Mouse (Mus musculus) retina, embryonic 14.5 days (tissue): ENCODE results near the gene Cbx8.
A peak's percentile ranks its signal among the peaks of the same experiment; 100 is the strongest.

Experiments
- DNase-seq: peaks from one replicate; pipeline ENCODE4 v3.0.0-alpha.2; 2015; ENCODE audit warnings: low spot score

Cbx8 gene

DNA sequence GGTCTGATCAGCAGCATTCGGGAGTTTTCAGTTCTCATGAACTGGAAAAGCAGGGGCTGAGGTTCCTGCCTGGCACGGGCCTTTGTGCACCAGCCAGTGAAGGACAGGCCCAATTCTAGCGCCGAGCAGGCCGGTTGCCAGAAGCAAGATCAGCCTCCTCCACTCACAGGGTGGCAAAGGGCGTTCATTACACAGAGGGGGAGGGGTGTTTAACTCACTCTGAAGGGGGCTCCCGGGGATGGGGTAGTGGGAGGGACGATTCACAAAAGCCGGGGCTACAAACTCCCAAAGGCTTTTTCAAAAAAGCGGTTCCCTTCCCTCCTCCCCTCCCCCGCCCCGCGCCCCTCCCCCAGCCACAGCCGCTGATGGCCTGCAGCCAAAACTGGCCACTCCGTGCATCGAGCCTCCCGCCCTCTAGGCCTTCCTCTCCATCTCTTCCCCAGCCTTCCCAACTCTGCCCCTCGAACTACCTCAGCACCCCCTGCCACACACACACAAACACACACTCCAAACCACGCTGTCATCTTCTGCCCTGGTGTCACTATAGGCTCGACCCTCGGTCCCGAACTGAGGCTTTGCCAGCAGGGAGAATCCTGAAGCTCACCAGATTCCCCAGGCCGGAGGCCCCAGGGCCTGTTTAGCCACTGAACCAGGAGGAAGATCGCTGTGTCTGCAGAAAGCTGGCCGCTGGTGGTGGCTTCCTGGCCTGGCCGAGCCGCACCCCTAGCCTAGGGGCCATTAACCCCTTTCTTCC, 38.1 kb upstream of the Cbx8 start:
- peak; percentile 51 for DNase-seq

DNA sequence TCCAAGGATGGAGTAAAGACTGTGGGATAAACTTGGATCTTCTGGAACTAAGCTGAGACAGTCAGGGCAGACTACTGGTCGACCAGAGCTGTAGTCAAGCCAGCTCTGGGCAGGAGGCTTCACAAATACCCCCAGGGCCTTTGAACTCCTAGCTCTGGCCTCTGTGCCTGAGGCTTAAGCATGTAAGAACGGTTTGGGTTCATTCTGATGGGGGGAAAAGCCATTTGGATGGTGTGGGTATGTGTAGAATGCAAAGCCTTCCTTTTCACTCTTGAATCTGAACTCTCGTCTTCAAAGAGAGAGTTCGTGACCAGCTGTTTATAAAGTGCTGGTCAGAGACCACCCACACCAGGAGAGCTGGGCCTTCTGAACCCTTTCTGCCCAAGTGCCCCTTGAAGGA, 37.0 kb upstream of the Cbx8 start:
- DNase-seq, result no peak

DNA sequence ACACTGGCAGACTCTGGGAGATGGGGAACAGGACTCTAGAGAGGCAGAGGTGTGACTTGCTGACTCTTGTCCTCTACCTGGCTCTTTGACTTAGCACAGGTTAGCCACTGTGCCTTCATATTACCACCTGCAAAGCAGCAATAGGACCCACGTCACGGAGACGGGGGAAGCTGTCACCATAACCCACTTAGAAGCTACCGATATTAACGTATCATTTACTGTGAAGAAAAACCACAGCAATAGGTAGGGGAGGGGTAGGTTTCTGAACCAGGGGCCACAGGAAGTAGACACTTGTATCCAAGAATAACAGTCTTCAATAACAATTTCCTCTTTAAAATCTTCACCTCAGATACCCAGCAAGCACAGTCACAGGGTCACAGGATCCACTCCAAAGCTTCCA, 35.0 kb upstream of the Cbx8 start:
- no peak for DNase-seq

DNA sequence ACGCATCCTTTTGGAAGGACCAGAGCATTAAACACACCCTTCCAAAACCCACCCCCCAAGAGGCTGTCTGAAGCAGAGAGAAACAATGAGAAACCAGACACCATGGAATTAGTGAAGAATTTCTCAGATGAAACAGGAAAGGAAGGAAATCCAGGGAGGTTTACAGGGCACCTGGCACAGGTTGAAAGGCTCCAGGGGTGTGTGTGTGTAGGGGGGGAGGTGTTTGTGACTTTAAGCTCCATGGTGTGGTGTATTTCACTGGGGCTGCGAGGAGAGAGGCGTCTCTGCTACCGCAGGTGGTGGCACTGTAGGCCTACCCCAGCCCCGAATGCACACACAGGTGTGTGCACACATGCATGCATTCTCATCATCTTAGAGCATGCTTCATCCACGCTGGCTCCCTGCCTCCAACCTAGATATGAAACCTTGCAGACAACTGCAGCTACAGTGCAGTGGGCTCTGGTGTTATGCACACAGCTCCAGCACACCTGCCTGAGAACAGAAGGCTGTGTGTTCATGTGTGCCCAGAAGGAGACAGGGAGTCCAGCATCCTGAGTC, 33.2 kb upstream of the Cbx8 start:
- no peak for DNase-seq

DNA sequence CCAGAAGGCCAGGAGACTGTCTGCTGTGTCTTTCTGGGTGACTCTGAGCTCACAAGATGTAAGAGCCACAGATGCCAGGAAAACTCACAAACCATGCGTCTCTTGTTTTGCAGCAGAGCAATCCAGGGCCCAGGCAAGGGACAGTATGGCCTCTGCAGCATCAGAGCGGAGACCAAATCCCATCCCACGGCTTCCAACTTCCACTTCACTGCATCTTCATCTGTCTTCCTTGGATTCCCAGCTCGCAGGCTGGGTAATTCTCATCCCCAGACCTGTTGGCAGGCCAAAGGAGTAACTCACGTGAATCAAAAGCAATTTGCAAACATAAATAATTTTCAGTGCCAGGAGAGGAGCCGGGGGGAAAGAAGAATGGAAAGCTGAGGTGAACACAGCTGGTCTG, 32.2 kb upstream of the Cbx8 start:
- no peak for DNase-seq

DNA sequence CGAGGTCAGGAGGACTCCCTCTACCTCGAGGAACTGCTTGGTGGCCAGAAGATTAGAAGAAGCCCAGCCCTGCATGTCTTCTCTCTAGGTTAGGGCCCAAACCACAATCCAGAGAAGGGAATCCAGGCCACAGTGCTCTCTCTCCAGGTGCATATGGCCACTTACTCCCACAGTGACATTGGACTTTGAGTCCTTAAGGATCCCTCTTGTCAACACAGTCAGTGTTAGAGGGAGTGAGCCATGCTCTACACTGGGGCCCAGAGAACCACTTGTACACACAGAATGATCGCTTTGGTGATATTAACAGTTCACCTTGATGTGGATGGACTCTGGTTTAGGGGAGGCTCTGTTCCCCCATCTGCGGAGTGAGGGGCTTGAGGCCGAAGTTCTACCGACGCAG, 31.5 kb upstream of the Cbx8 start:
- DNase-seq, result no peak

DNA sequence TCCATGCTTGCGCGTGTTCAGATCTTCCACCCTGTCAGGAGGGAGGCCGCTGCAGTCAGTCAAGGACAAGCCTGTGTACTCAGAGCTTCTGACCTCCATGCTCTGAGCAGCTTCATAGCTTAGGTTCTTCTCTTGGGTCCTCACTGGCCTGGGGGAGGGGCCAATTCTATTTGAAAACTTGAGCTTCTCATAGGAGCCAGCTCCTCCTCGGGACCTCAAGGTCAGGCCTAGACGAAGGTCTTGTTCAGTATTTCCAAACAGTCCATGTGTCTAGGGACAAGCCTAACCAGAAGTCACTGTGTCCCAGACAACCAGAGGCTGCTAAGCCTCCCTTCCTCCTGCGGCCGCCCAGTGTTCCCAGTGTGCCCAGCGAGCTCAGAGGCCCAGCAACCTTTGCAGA, 26.1 kb upstream of the Cbx8 start:
- DNase-seq, result no peak

DNA sequence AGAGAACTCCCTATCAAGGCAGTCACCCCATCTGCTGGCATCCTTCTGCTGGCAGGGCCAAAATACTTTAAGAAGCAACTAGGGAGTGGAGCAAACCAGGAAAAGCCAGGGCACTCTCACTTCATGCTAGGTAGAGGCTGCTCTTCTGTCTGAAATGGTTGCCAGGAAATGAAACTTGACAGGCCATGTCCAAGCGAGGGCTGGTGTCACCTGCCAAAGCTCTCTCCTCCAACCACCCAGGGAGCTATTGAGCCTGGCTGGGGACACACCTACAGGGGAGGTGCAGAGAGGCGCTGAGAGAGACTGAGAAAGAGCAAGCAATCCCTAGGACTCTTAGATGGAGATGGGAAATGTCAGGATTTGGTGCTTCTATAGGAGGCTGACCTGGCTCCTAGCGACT, 18.5 kb upstream of the Cbx8 start:
- no peak for DNase-seq

DNA sequence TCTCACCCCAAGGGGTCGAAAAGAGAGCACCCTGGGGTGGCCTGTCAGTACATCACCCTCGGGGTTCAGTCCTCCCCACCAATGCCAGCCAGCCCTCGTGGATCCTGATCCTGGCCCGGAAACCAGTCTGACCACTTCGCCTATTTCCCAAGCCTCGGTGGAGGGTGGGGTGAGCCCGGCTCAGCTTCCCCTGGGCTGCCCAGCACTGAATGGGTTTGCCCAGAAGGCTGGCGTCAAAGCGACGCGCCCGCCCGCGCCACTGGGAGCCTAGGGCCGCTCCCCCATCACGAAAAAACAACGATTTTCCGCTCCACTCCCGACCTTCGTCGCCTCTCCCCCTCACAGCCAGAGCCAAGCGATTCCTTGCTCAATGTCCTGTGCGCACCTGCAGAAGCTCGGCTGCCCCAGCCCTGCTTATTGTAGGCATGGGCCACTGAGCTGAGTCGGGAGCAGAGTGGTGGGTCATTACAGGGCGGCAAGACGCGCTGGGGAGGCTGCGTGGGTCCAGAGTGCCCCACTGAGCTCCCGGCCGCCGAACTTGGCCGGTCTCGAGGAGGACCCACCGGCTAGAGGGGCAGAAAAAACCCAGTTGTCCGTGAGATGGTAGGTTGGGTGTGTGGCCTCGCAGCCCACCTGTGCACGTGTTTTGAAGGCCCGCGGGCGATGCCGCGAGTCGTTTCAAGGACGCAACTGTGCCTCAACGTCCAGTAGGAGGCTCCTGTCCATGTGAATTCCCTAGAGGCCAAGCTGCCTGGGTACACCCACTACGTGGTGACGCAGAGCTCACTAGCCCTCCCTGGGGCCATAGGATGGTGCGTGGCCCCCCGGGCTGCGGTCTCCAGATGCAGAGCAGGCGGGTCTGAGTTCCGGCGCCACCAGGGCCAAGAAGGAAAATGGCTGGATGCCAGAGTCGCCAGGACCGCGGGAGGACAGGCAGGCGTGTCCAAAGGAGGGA, 17.5 kb upstream of the Cbx8 start:
- DNase-seq, result peak; percentile 57

DNA sequence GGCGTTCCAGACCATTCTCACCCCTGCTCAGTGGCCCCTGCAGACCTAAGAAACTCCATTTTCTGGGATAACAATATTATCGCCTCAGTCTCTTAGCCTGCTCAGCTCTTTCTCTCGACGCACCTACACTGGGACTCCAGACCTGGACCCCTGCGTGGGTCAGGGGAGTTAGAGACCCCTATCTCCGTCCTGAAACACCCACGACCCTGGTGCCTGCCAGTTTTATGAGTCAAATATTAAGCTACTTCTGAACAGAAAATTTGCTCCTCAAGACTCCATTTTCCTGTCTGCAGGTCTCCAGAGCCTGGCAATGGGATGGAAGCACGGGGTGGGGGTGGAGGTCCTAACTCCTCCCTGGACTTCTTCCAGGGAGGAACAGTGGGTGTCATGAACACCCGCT, 16.5 kb upstream of the Cbx8 start:
- no peak for DNase-seq

DNA sequence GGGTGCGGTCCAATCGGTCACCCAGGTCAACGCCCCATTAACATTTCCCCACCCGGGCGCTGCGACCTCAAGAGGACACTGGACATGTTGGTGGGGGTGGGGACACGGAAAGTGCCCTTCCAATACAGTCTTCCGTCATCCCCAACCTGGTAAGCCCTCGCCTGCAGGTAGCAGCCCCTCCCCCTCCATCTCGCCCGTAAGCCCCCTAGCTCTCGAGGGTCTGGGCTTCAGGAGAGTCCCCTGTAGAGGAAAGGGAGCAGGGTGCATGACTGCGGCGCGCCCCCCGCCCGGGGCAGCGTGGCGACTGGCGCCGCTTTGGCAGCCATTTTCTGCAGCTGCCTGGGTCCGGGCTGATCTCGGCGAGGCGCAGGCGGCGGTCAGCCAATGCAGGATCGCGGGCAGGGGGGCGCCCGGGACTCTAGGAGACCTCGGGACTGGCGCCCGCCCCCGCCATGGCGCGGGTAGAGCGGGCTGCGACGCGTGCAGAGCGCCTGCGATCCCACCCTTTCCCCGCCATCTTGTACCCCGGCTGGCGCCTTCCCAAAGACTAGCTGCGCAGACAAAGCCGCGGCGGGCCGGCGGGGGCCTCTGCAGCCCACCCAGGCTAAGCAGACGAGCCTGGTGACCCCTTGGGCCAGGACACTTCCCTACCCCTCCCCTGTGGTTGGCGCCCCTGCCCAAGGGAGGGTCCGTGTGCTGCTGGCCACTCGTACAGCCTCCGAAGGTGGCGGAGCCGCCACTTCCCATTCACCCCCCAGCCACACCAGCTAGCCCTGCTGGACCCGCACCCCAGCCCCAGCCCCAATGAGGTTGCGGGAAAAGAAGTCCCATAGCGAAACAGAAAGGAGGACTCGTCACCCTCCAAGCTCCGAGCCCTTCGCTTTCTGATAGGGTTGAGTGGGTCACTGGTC, 15.8 kb upstream of the Cbx8 start:
- peak; percentile 68 for DNase-seq

DNA sequence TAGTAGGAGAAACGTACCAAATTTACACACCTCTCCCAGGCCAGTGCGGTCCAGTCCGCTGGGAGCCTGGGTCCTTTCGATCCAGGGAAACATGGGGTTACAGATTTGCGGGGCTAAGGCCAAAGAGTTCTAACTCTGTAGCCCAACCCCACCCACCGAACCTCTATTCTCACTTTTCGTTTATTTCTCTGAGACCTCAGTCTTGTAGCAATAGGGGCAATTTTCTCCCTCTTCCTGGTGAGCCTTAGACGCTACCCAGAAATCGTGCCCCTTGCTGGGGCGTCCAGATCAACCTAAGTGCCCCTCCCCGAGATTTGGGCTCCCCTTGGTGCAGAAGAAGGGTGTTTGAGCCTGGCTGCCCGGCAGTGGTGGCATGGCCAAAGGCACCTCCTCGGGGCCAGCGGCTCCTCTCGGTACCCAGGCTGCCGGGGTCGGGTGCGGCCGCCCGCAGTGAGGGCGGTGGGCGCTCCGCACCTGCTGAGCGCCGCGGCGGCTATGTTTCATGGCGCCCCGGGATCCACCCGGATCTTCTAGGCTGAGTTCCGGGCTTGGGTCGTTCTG, 14.9 kb upstream of the Cbx8 start:
- no peak for DNase-seq

DNA sequence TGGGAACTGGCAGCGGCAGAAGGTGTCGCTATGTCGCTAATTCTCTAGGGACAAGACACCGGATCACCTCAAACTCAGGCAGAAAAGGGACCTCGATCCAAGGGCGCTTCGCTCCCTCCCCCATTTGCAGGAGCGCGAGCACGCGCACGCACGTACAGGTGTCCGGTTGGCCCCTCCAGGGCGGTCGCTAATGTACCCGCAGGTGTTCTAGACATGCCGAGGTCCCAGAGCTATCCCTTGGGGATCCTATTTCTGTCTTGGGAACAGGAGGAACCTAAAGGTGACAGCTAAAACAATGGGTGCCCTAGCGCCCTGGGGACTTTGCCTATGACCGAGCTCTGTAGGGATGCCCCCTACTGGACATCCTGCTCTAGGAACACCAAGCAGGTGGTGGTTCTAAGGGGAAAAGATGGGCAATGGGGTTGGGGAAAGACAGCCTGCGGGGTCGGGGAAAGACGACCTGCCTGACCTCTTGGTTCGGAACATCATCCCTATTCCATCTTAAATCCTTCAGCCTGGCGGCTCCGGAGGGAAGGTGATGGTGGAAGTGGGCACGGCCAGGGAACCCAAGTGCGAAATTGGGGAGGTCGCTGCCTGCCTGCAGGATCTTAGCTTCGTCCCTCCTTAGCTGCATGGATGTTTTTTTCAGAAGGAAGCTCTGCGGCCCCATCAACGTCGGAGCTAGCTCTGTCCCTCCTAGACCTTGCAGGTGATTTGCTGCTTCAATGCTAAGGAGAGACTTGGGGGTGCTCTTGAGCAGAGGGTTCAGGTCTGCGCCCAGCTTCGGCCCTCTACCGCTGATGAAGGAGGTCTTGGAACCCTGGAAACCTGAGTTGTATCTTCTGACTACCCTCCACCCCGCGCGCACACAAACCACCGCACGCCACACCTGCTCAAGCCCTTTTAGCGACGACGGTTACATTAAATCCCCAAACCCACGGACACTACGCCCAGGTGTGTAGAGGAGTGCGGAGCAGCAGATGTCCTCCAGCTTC, 13.9 kb upstream of the Cbx8 start:
- peak; percentile 72 for DNase-seq

DNA sequence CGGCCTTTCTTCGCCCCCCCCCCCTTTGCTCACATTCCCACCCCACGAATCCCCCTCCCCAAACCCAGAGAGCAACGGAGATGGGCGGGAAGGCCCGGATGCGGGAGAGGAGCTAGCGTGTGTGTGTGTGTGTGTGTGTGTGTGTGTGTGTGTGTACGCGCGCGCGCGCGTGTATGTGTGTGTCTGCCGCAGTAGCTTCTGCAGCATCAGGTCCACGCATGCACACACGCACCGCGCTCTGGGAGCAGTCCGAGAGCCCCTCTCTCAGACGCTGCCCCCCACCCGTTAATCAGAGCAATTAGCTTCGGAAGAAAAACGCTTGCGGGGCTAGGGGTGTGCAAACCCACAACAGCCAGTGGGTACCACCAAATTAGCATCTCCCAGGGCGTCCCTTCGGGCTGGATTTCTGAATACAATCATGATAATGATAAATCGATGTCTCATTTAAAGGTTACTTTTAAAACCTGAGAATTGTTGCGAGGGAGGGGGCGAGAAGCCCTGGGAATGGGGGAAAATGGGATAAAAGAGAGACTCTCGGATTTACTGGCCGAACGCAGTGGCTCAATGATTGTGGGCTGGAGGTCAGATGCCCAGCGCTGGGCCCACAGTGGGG, 13.1 kb upstream of the Cbx8 start:
- peak; percentile 57 for DNase-seq

DNA sequence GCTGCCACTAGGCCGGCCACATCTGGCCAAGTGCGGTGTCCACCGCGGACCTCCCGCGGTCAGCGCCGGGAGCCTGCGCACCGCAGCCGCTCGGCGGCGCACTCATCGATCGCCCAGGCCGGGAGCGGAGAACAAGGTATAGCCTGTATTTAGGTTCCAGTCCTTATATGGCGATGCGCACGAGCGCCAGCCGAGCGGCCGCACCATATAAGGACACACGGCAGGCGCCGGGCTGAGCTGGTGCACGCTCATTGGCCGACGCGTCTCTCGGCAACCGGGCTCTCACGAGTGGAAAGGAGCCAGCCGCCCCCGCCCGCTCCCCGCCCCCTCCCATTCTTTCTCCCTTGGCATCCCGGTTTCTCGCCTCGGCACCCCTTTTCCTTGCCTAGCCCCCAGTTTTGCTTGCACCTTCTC, 12.5 kb upstream of the Cbx8 start:
- peak; percentile 88 for DNase-seq

DNA sequence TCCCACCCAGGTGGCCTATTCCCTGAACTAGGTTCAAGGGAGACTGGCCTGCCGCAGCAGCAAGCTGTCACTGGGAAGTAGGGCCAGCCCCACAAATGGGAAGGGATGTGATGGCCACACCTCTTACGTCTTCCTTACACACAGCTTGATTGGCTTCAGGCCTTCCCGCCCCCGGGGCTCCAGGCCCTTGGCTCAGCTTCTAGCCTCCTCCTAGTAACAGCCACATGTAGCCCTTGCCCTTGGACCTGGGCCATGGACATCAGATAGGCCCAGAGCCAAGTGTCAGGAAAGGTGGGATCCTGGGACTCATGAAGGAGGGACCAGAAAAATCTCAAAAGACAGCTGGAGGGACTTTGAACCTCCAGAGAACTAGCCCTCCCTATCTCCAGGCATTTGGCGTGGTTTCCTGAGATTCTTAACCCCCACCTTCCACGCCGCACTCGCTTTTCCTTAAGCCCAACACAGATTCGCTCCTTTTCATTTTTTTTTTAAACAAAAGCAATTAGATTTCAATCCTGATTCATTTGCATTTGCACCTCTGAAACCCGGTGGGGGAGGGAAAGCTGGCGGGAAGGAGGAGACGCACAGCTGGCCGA, 12.0 kb upstream of the Cbx8 start:
- peak; percentile 52 for DNase-seq

DNA sequence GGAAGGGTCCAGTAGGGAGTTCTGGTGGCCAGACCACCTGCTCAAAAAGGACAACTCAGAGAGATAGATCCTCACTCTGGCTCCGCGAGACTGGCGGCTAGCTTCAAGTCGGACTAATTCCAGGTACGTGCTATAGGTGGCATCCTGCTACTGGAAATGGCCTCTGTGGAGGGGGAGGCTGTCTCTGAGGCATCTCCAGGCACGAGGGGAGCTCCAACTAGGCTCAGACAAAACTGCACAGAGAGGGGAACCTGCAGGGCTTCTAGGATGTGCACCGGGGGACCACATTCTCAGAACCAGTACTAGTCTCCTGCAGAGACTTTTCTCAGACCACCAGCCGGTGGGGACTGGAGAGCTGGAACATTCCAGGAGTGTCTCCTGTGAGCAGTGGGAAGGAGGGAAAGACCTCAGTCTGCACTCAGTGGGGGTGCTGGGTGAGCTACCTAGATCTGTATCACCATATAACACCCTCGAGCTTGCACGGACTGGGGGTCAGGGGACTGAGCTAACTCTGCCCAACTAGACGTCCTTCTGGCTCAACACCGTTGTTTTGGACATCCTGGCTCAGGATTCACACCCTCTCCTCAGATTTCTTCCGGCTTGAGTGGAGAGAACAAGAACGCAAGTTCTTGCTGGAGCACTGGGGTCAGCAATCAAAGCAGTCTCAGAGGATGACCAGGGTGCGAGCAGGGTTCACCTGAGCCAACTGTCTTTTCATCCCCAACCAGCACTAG, 11.3 kb upstream of the Cbx8 start:
- DNase-seq, result peak; percentile 57

DNA sequence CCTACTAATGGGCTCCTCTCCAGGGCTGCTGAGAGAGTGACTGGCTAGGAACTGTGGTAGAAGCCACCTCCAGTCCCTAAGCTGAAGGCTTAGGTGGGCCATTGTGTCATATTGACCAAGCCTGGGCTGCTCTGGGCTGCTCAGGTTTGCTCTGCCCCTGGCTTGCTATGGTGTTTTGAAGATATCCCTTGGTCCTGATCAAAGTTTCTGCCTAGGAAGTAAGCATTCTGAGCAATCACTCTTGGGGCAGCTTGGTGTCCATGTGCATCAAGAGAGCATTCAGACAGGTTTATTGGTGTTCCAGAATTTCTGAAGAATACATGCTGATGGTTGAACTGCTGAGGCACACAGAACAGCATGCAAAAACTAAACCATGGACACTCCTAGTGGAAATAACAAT, 10.7 kb upstream of the Cbx8 start:
- DNase-seq, result no peak

DNA sequence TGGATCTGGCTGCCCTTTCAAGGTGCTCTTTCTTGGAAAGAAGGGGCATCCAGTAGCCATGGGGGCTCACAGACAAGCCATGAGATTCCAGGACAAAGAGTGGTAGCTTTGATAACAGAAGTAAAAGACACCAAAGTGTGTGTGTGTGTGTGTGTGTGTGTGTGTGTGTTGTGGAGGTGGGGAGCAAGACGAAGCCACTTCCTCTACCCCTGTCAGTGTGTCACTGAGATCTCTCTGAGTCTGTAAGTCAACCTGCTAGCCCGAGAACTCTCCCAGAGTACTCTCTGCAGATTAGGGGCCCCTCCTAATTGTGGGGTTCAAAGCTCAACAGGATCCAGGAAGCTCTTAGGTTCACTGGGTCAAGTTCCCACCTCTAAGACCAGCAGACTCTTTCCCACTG, 9.6 kb upstream of the Cbx8 start:
- no peak for DNase-seq
